Mouse (Mus musculus) mouse embryonic stem cell (cell line): Measurements from ENCODE around the gene Dhcr24.

Source experiments
- in situ Hi-C, 2 experiments: fragments of 300-500 bp; cut with MboI; formaldehyde crosslinking; loops; 1 replicate in 1 of 2; 3 replicates in 1 of 2; pipeline ENCODE4 v1.14.3; 2019 to 2020; ENCODE audit warnings: low sequenced_read_pairs in 2 of 2, low pct_unique_long_range_greater_than_20kb in 1 of 2, mixed read lengths in 1 of 2; ENCODE audit not compliant: unreplicated experiment in 1 of 2

Gene Dhcr24

GRCm38 (mm10) chr4:106590871-106591270 is 30.0 kb downstream of the Dhcr24 start:
- in situ Hi-C loops = loop anchor here in 1 of 2 experiments (5.0 kb wide), 1 partner anchor 54 kb away; no protein-coding TSS in a partner anchor

GRCm38 (mm10) chr4:106593636-106594035 is 32.8 kb downstream of the Dhcr24 start:
- in situ Hi-C loops = loop anchor here in 1 of 2 experiments (5.0 kb wide), 1 partner anchor 56 kb away; no protein-coding TSS in a partner anchor

- in situ Hi-C loops = no loop called here
Measured at GRCm38 (mm10) chr4:106596200-106596599, 35.4 kb downstream of the Dhcr24 start.

DNA sequence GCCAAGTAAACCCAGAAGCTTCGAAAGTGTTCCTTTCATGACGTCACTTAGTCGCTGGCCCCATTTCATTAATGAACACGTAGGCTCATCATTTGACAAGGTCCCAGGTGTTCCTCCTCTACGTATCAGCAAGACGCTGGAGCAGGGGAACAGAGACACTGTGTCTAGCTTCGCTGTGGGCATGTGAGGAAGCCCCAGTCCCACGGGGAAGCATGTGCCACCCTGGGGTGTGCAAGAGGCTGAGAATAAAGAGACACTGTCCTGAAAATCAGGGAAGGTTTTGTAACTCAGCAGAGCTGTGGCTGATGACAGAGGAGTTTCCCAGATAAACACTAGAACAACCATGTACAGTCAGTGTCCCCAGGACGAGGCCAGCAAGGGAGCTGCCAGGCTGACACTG is 36.2 kb downstream of the Dhcr24 start:
- in situ Hi-C loops = no loop called here

- in situ Hi-C loops = no loop called here
Measured at GRCm38 (mm10) chr4:106597741-106598140, 36.9 kb downstream of the Dhcr24 start.

GRCm38 (mm10) chr4:106599415-106599814 is 38.6 kb downstream of the Dhcr24 start:
- in situ Hi-C loops = no loop called here

DNA sequence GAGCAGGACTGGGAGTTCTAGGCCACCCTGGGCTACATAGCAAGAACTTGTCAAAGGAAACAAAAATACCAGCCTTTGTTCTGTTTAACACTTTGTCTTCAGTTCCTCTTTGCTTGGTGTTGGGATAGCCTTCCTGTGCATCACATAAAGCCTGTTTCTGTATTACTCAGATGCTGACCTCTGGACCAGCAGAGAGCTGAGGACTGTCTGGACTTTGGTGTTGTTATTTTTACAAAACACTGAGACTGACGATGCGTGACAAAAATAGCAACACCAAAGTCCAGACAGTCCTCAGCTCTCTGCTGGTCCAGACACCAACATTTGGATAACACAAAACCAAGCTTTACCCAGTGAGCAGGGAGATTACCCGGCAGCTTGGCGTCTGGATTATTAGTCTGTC is 39.9 kb downstream of the Dhcr24 start:
- in situ Hi-C loops = no loop called here

- in situ Hi-C loops = no loop called here
Measured at GRCm38 (mm10) chr4:106606639-106607554, 46.1 kb downstream of the Dhcr24 start.

DNA sequence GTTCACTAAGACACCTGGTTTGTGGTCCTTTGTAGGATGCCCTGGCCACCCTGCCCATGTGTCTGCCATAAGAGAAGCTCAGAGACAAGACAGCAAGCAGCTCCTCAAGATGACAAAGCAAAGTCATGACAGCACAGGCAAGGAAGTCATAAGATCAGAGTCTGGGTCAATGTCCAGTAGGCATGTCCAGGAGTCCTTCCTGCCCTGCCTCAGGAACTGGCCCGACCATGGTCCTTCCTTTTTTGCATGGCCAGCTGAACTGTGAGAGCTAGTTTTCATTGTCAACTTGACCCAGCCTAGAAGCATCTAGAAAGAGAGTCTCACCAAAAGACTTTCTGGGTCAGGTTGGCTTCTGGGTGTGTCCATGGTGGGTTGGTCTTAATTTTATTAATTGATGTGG is 47.1 kb downstream of the Dhcr24 start:
- in situ Hi-C loops = no loop called here

DNA sequence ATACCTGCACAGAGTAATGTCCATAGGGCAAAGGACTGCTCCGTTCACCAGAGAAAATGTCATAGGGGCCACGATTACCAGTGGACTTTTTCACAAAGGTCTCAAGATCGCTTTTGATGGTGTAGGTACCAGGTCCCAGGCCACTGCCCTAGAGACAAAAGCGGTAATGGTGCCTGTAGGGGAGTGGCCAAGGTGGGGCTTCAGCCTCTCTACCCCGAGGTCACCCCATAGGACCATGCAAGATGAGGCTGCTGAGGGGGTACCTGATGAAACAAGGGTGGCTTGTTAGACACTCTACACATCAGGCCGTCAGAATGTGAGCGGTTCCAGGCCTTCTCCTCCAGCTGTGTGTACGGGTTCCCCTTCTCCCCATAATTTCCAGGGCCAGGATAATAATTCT is 52.3 kb downstream of the Dhcr24 start:
- in situ Hi-C loops = loop anchor here in 1 of 2 experiments (10.0 kb wide), 1 partner anchor 162 kb away; no protein-coding TSS in a partner anchor

DNA sequence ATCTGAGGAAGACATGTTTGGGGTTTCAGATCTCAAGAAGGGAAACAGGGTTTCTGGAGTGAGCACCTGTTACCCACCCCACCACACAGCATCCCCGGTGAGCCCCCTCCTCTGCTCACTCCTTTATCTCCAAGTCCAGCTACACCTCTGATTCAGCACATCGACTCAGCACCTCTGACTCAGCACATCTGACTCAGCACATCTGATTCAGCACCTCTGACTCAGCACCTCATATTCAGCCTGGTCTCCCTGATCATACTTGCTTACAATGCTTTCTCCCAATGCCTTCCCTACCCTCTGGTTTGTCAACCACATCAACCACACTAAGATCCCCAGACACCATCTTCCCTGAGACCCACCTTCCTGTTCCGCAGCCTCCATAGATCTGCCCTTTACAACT is 52.7 kb downstream of the Dhcr24 start:
- in situ Hi-C loops = loop anchor here in 1 of 2 experiments (10.0 kb wide), 1 partner anchor 161 kb away; no protein-coding TSS in a partner anchor

DNA sequence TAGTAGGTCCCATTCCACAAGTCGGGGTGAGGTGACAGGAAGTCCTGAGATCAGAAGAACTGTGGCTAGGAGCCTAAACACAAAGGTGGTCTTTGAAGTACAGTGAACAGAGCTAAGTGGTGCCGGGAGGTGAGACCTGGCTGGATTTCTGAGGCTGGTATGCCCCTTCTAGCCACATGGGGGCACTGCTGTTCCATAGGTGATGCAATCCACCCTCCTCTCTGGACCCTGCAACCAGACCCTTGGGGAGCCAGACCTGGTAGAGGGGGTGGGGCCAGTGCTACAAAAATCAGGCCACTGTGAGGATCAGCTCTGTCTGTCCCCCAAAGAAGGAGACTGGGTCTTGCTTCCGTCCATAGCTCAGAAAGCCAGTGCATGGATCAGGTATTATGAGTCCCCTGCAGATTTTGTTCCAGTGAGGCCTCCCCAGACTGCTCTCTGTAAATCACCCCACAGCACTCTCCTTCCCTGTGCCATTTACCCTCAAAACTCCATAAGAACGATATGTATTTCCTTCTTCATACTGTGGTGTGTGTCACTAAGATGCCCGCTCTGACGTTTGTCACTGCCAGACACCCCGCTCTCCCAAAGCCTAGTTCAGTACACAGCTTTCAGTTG is 53.5 kb downstream of the Dhcr24 start:
- in situ Hi-C loops = loop anchor here in 1 of 2 experiments (10.0 kb wide), 1 partner anchor 161 kb away; no protein-coding TSS in a partner anchor

DNA sequence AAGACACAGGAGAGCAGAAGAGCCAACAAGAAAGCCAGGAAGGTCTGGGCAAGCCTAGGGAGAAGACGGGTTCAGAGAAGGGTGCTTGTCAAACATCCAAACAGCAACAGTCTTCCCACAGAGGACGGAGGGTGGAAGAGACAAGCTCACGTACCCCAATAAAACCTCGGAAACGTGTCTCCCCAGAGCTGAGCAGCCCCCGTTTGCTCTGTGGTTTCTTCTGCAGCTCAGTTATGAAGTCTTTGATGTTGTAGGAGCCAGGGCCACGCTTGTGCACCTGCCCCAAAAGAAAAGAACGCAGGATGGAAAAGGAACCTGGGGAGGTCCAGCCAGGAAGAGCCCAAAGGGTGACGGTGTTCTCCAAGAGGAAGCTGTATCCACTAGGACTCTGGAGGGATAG is 54.0 kb downstream of the Dhcr24 start:
- in situ Hi-C loops = loop anchor here in 1 of 2 experiments (10.0 kb wide), 1 partner anchor 160 kb away; no protein-coding TSS in a partner anchor

GRCm38 (mm10) chr4:106615637-106616036 is 54.8 kb downstream of the Dhcr24 start:
- in situ Hi-C loops = loop anchor here in 1 of 2 experiments (10.0 kb wide), 1 partner anchor 159 kb away; no protein-coding TSS in a partner anchor

GRCm38 (mm10) chr4:106617056-106617455 is 56.2 kb downstream of the Dhcr24 start, which contains the start of gene Lexm:
TSS of gene Lexm (minus strand) at chr4:106617241.
- in situ Hi-C loops = loop anchor here in 1 of 2 experiments (10.0 kb wide), 1 partner anchor 158 kb away; no protein-coding TSS in a partner anchor

GRCm38 (mm10) chr4:106618898-106619297 is 58.1 kb downstream of the Dhcr24 start:
- in situ Hi-C loops = loop anchor here in 1 of 2 experiments (10.0 kb wide), 1 partner anchor 156 kb away; no protein-coding TSS in a partner anchor

- in situ Hi-C loops = no loop called here
Measured at GRCm38 (mm10) chr4:106621428-106621827, 60.6 kb downstream of the Dhcr24 start.

DNA sequence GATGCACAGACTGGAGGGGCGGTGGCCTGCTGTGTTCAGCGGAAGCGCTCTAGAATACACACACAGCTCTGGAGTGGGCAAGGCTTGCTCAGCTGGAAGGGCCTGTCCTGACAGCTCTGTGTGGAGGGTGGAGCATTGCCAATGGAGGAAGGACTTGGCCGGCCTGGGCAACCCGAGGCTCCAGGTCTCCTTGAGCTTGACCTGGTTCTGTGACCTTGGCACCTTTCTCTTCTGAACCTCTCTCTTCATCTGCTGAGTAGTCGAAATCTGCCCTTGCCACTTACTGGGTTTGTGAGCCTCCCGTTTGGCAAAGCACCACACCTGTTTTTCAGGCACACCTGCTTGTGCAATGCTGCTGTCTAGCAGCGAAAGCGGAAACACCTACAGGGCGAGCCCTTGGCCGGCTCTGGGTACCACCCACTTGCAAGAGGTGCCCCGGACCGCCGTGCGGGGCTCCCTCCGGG is 61.2 kb downstream of the Dhcr24 start, which contains the start of gene Ttc22:
Gene Ttc22, plus strand, starts transcription at position 403 of the 464 bp plus-strand sequence.
- in situ Hi-C loops = no loop called here

DNA sequence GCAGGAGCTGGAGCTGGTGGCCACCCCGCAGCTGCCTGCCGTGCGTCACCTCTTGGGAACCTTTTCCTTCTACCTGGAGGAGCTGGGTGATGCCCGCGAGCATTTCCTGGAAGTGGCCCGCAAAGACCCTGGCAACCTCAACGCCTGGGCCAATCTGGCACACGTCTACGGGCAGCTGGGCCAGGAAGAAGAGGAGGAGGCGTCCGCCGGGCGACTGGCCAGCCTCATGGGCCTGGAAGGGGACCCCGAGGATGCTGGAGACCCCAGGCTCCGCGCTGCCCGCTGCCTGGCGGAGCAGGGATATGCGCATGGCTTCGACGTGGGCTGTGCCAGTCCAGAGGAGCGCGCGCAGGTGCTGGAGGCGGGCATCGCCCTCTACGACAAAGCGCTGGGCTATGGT is 61.9 kb downstream of the Dhcr24 start:
- in situ Hi-C loops = no loop called here
